Mouse (Mus musculus): ENCODE data around the gene 1700014D04Rik. TPM values are rescaled to one million over a fixed set of nuclear protein-coding genes. Genes with fewer than 3 reads are reported as not detected.
"Not testable (repeated sequence)": the region's sequence is repeated elsewhere in the genome, so short reads cannot be mapped to it uniquely, and the experiment has no call there.

1700014D04Rik gene
- total and polyA plus RNA-seq, 3 experiments = not detected

GRCm38 (mm10) chr13:59735190-59735589, 11.4 kb downstream of the 1700014D04Rik start:
- DNase-seq = no peak

GRCm38 (mm10) chr13:59734347-59734746, 12.2 kb downstream of the 1700014D04Rik start:
- not testable (repeated sequence) for DNase-seq

GRCm38 (mm10) chr13:59733936-59734335, 12.6 kb downstream of the 1700014D04Rik start:
- no peak for DNase-seq

GRCm38 (mm10) chr13:59731652-59732051, 14.9 kb downstream of the 1700014D04Rik start, which contains the start of gene Spata31d1d:
TSS of gene Spata31d1d (minus strand) at chr13:59731752.
- DNase-seq = no peak

- DNase-seq = peak; percentile 72
Observed at GRCm38 (mm10) chr13:59728378-59729093, 18.0 kb downstream of the 1700014D04Rik start.

GRCm38 (mm10) chr13:59726139-59726867, 20.2 kb downstream of the 1700014D04Rik start:
- no peak for DNase-seq

GRCm38 (mm10) chr13:59722089-59722488, 24.5 kb downstream of the 1700014D04Rik start:
- DNase-seq = not testable (repeated sequence)

GRCm38 (mm10) chr13:59719475-59719874, 27.1 kb downstream of the 1700014D04Rik start:
- DNase-seq = no peak

GRCm38 (mm10) chr13:59718857-59719440, 27.6 kb downstream of the 1700014D04Rik start:
- not testable (repeated sequence) for DNase-seq

GRCm38 (mm10) chr13:59713710-59714109, 32.8 kb downstream of the 1700014D04Rik start:
- no peak for DNase-seq

GRCm38 (mm10) chr13:59711984-59712383, 34.6 kb downstream of the 1700014D04Rik start, which contains the start of gene Spata31d1b:
TSS of gene Spata31d1b (plus strand) at chr13:59712284.
- DNase-seq = not testable (repeated sequence)

- no peak for DNase-seq
Observed at GRCm38 (mm10) chr13:59710230-59710629, 36.3 kb downstream of the 1700014D04Rik start, which contains the start of gene Spata31d1a. TSS of gene Spata31d1a (minus strand) at chr13:59710330.

- DNase-seq = peak; percentile 19
Observed at GRCm38 (mm10) chr13:59704562-59704961, 42.0 kb downstream of the 1700014D04Rik start.

GRCm38 (mm10) chr13:59703514-59703913, 43.0 kb downstream of the 1700014D04Rik start:
- DNase-seq = no peak

- not testable (repeated sequence) for DNase-seq
Observed at GRCm38 (mm10) chr13:59700137-59700536, 46.4 kb downstream of the 1700014D04Rik start.

- DNase-seq = no peak
Observed at GRCm38 (mm10) chr13:59699131-59699530, 47.4 kb downstream of the 1700014D04Rik start.

GRCm38 (mm10) chr13:59695781-59696180, 50.8 kb downstream of the 1700014D04Rik start:
- DNase-seq = no peak

GRCm38 (mm10) chr13:59694008-59694407, 52.5 kb downstream of the 1700014D04Rik start, which contains the start of gene 4921517D22Rik:
TSS of gene 4921517D22Rik (minus strand) at chr13:59694108.
- DNase-seq = no peak

GRCm38 (mm10) chr13:59691478-59691877, 55.1 kb downstream of the 1700014D04Rik start:
- DNase-seq = no peak

Measured in adrenal gland, adult 2 months (tissue).